Mouse (Mus musculus): ENCODE data around the gene Prrc2a. TPM values are rescaled to one million over a fixed set of nuclear protein-coding genes. Genes with fewer than 3 reads are reported as not detected.

Prrc2a gene
- polyA plus RNA-seq, 1 experiment from 2014 or later = 281 TPM

GRCm38 (mm10) chr17:35135591-35136320 lies 28.9 kb downstream of the Prrc2a start:
- Histone ChIP-seq H3K27me3 (ENCODE audit: control insufficient read depth, insufficient read depth, low read length) (no peaks in the 10 kb centered on the region), H3K9ac (ENCODE audit: low read length) (peak overlapping the region; percentile 77), H3K9me3 (ENCODE audit: control insufficient read depth, low read length) (no peaks in the 10 kb centered on the region), H3K27ac (ENCODE audit: low read depth, low read length) (peak overlapping the region; percentile 92), H3K4me1 (replicated peaks; ENCODE audit: control insufficient read depth, insufficient read depth, low read length) (peaks cover 3% of the 10 kb centered on the region), H3K4me2 (ENCODE audit: low read depth, low read length, severe bottlenecking) (peak overlapping the region; percentile 71), H3K36me3 (ENCODE audit: control insufficient read depth, insufficient read depth, low read length) (peaks cover 11% of the 10 kb centered on the region; the same call in 1 of the 2 replicates), H3K4me3 (ENCODE audit: low read depth, low read length) (peak overlapping the region; percentile 82)
- ATAC-seq (replicated peaks; ENCODE audit: low FRiP score) = peak; percentile 66
- WGBS = 1% methylated on average over 42 of the region's 43 CpGs
- no peak for DNase-seq (ENCODE audit: low spot score)

- DNase-seq (ENCODE audit: low spot score) (peak; percentile 97), ATAC-seq (replicated peaks; ENCODE audit: low FRiP score) (peak; percentile 93)
- peak within 1 kb of the TSS; percentile 77 for H3K9ac ChIP-seq (ENCODE audit: low read length)
- peaks cover 11% of the 10 kb centered on the region; the same call in 1 of the 2 replicates for H3K36me3 ChIP-seq (ENCODE audit: control insufficient read depth, insufficient read depth, low read length)
- H3K27me3 ChIP-seq (ENCODE audit: control insufficient read depth, insufficient read depth, low read length) = no peaks in the 10 kb centered on the region
- peak within 1 kb of the TSS; percentile 71 for H3K4me2 ChIP-seq (ENCODE audit: low read depth, low read length, severe bottlenecking)
- no peaks in the 10 kb centered on the region for H3K9me3 ChIP-seq (ENCODE audit: control insufficient read depth, low read length)
- peaks cover 3% of the 10 kb centered on the region for H3K4me1 ChIP-seq (replicated peaks; ENCODE audit: control insufficient read depth, insufficient read depth, low read length)
- H3K27ac ChIP-seq (ENCODE audit: low read depth, low read length) = peak within 1 kb of the TSS; percentile 92
- WGBS = under 1% methylated on average over 66 of the region's 66 CpGs
- peak within 1 kb of the TSS; percentile 82 for H3K4me3 ChIP-seq (ENCODE audit: low read depth, low read length)
Measured at GRCm38 (mm10) chr17:35134801-35135590, 29.7 kb downstream of the Prrc2a start, which contains the start of gene Bag6. Gene Bag6, plus strand, starts transcription at chr17:35135178.

DNA sequence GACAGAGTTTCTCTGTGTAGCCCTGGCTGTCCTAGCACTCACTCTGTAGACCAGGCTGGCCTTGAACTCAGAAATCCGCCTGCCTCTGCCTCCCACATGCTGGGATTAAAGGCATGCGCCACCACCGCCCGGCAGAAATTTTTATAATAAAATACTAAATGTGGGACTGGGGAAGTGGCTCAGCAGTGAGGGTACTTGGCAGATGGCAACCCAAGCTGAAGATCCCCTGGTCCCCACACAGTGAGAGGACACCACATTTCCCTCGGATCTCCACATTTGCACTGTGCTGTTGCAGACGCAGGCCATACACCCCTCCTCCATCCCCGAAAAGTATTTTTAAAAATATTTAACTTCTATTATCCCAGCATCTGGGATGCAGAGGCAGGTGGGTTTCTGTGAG lies 31.2 kb downstream of the Prrc2a start:
- no peak overlapping the region for H3K9ac ChIP-seq (ENCODE audit: low read length)
- ATAC-seq (replicated peaks; ENCODE audit: low FRiP score) (no peak), DNase-seq (ENCODE audit: low spot score) (no peak)
- no peak overlapping the region for H3K4me3 ChIP-seq (ENCODE audit: low read depth, low read length)
- no peaks in the 10 kb centered on the region for H3K27me3 ChIP-seq (ENCODE audit: control insufficient read depth, insufficient read depth, low read length)
- H3K4me1 ChIP-seq (replicated peaks; ENCODE audit: control insufficient read depth, insufficient read depth, low read length) = peaks cover 3% of the 10 kb centered on the region
- WGBS = 96% methylated on average over 7 of the region's 7 CpGs
- H3K36me3 ChIP-seq (ENCODE audit: control insufficient read depth, insufficient read depth, low read length) = 0 out of 2 replicates have a peak, but pooled peaks cover 1% of the 10 kb centered on the region
- no peak overlapping the region for H3K27ac ChIP-seq (ENCODE audit: low read depth, low read length)
- H3K9me3 ChIP-seq (ENCODE audit: control insufficient read depth, low read length) = no peaks in the 10 kb centered on the region
- H3K4me2 ChIP-seq (ENCODE audit: low read depth, low read length, severe bottlenecking) = no peak overlapping the region

GRCm38 (mm10) chr17:35132174-35132560 lies 32.5 kb downstream of the Prrc2a start:
- DNase-seq (ENCODE audit: low spot score) (no peak), ATAC-seq (replicated peaks; ENCODE audit: low FRiP score) (no peak)
- Histone ChIP-seq H3K9me3 (ENCODE audit: control insufficient read depth, low read length) (no peaks in the 10 kb centered on the region), H3K4me1 (replicated peaks; ENCODE audit: control insufficient read depth, insufficient read depth, low read length) (peaks cover 3% of the 10 kb centered on the region), H3K4me3 (ENCODE audit: low read depth, low read length) (no peak overlapping the region), H3K9ac (ENCODE audit: low read length) (no peak overlapping the region), H3K27me3 (ENCODE audit: control insufficient read depth, insufficient read depth, low read length) (no peaks in the 10 kb centered on the region), H3K36me3 (ENCODE audit: control insufficient read depth, insufficient read depth, low read length) (no peaks in the 10 kb centered on the region), H3K27ac (ENCODE audit: low read depth, low read length) (no peak overlapping the region), H3K4me2 (ENCODE audit: low read depth, low read length, severe bottlenecking) (no peak overlapping the region)
- WGBS = 79% methylated on average over 3 of the region's 3 CpGs

DNA sequence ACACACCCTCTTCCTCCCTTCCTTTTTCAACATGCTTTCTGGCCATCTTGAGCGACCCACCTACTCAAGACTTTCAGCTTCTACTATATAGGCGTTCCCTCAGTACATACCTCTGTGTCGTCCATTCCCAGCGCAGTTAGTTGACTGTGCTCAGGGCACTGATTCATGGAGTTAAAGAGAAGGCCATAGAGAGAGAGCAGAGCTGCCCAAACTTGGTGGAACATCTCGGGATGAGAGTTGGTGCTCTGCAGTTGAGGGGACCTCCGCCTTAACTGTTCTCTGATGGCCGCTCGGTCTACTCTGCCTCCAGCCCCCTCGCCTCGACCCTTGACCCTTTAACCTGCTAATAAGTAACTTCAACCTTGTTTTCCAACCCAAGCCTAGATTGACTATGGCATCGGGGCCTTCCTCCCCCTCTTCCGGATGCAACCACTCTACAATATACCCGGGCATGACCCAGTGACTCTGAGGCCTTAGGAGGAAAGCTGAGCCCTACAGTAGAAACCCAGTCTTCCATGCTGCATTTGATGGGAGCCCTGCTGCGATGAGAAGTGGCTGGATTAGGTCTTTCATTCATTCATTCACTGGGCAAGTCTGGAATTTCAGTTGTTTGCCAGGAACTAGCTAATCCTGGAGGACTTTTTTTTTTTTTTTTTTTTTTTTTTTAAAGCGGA lies 33.1 kb downstream of the Prrc2a start, which contains the start of gene Apom:
TSS of gene Apom (minus strand) at position 551 of the 674 bp plus-strand sequence.
- no peak for DNase-seq (ENCODE audit: low spot score)
- H3K9ac ChIP-seq (ENCODE audit: low read length) = no peak within 1 kb of the TSS
- H3K4me3 ChIP-seq (ENCODE audit: low read depth, low read length) = no peak within 1 kb of the TSS
- WGBS = 83% methylated on average over 15 of the region's 15 CpGs
- no peaks in the 10 kb centered on the region for H3K27me3 ChIP-seq (ENCODE audit: control insufficient read depth, insufficient read depth, low read length)
- H3K36me3 ChIP-seq (ENCODE audit: control insufficient read depth, insufficient read depth, low read length) = no peaks in the 10 kb centered on the region
- H3K27ac ChIP-seq (ENCODE audit: low read depth, low read length) = no peak within 1 kb of the TSS
- no peaks in the 10 kb centered on the region for H3K9me3 ChIP-seq (ENCODE audit: control insufficient read depth, low read length)
- H3K4me1 ChIP-seq (replicated peaks; ENCODE audit: control insufficient read depth, insufficient read depth, low read length) = peaks cover 7% of the 10 kb centered on the region
- no peak within 1 kb of the TSS for H3K4me2 ChIP-seq (ENCODE audit: low read depth, low read length, severe bottlenecking)
- ATAC-seq (replicated peaks; ENCODE audit: low FRiP score) = no peak

- Histone ChIP-seq H3K36me3 (ENCODE audit: control insufficient read depth, insufficient read depth, low read length) (no peaks in the 10 kb centered on the region), H3K9ac (ENCODE audit: low read length) (no peak overlapping the region), H3K4me1 (replicated peaks; ENCODE audit: control insufficient read depth, insufficient read depth, low read length) (peaks cover 7% of the 10 kb centered on the region; the same call in 1 of the 2 replicates), H3K4me3 (ENCODE audit: low read depth, low read length) (no peak overlapping the region), H3K4me2 (ENCODE audit: low read depth, low read length, severe bottlenecking) (no peak overlapping the region), H3K27me3 (ENCODE audit: control insufficient read depth, insufficient read depth, low read length) (no peaks in the 10 kb centered on the region), H3K9me3 (ENCODE audit: control insufficient read depth, low read length) (no peaks in the 10 kb centered on the region), H3K27ac (ENCODE audit: low read depth, low read length) (no peak overlapping the region)
- no peak for DNase-seq (ENCODE audit: low spot score)
- 90% methylated on average over 8 of the region's 8 CpGs for WGBS
- ATAC-seq (replicated peaks; ENCODE audit: low FRiP score) = no peak
Measured at GRCm38 (mm10) chr17:35131038-35131437, 33.7 kb downstream of the Prrc2a start.

- Histone ChIP-seq H3K9ac (ENCODE audit: low read length) (no peak overlapping the region), H3K4me1 (replicated peaks; ENCODE audit: control insufficient read depth, insufficient read depth, low read length) (peaks cover 7% of the 10 kb centered on the region; the same call in 1 of the 2 replicates), H3K27ac (ENCODE audit: low read depth, low read length) (no peak overlapping the region), H3K9me3 (ENCODE audit: control insufficient read depth, low read length) (no peaks in the 10 kb centered on the region), H3K4me2 (ENCODE audit: low read depth, low read length, severe bottlenecking) (no peak overlapping the region), H3K4me3 (ENCODE audit: low read depth, low read length) (no peak overlapping the region), H3K27me3 (ENCODE audit: control insufficient read depth, insufficient read depth, low read length) (no peaks in the 10 kb centered on the region), H3K36me3 (ENCODE audit: control insufficient read depth, insufficient read depth, low read length) (no peaks in the 10 kb centered on the region)
- no peak for DNase-seq (ENCODE audit: low spot score)
- ATAC-seq (replicated peaks; ENCODE audit: low FRiP score) = no peak
- WGBS = 74% methylated on average over 11 of the region's 11 CpGs
Measured at GRCm38 (mm10) chr17:35128996-35129395, 35.7 kb downstream of the Prrc2a start.

GRCm38 (mm10) chr17:35127017-35127416 lies 37.7 kb downstream of the Prrc2a start:
- no peak for DNase-seq (ENCODE audit: low spot score)
- Histone ChIP-seq H3K9ac (ENCODE audit: low read length) (peak overlapping the region; percentile 84), H3K9me3 (ENCODE audit: control insufficient read depth, low read length) (no peaks in the 10 kb centered on the region), H3K36me3 (ENCODE audit: control insufficient read depth, insufficient read depth, low read length) (no peaks in the 10 kb centered on the region), H3K27me3 (ENCODE audit: control insufficient read depth, insufficient read depth, low read length) (no peaks in the 10 kb centered on the region), H3K27ac (ENCODE audit: low read depth, low read length) (no peak overlapping the region), H3K4me2 (ENCODE audit: low read depth, low read length, severe bottlenecking) (peak overlapping the region; percentile 83), H3K4me1 (replicated peaks; ENCODE audit: control insufficient read depth, insufficient read depth, low read length) (peaks cover 10% of the 10 kb centered on the region; the same call in 1 of the 2 replicates), H3K4me3 (ENCODE audit: low read depth, low read length) (peak overlapping the region; percentile 65)
- ATAC-seq (replicated peaks; ENCODE audit: low FRiP score) = no peak
- WGBS = 73% methylated on average over 13 of the region's 13 CpGs
